Mouse (Mus musculus): ENCODE results near the gene Msi2.

DNA sequence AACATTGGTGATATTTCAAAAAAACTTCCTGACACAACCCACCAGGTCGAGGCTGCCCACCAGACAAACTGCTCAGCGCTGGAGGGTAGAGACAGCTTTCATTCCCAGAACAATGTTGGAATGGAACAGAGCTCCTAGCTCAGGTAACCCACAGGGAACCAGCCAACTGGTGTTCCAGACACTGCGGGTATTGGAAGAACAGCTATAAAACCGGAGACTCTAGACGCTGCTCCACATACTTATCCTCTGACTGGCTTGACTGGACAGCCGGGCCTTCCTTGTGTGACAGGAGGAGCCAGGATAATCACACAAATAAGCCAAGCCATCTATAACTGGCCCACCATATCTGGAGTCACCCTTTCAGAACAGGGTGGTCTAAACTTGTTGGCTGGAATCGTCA, 169.9 kb downstream of the Msi2 start:
- TF ChIP-seq FLI1 (IDR thresholded peaks at IDR 0.05; ENCODE audit: low read length) (no peak), GATA1 (IDR thresholded peaks at IDR 0.05; ENCODE audit: borderline replicate concordance, low read length) (no peak)
